Mouse (Mus musculus) midbrain, embryonic 16.5 days (tissue): ENCODE measurements around the gene Hist1h3i. TPM values are rescaled to one million over a fixed set of nuclear protein-coding genes. Genes with fewer than 3 reads are reported as not detected.
"Not testable (repeated sequence)": the region's sequence is repeated elsewhere in the genome, so short reads cannot be mapped to it uniquely, and the experiment has no call there.

Source experiments
- ATAC-seq: fragments of 200-750 bp; cut with Nextera tagmentation; 2 replicates; pipeline ENCODE4 v1.8.0; 2017; ENCODE audit warnings: moderate TSS enrichment
- H3K27ac ChIP-seq: fragments of 300-500 bp; sonication (generic); 2 replicates; pipeline ENCODE4 v1.5.1; 2014; ENCODE audit warnings: mild to moderate bottlenecking, low read length, mixed read lengths
- H3K27me3 ChIP-seq: fragments of 300-500 bp; sonication (generic); 2 replicates; pipeline ENCODE4 v1.6.1; 2014; ENCODE audit warnings: low read depth, low read length, mixed read lengths; ENCODE audit not compliant: control insufficient read depth, insufficient read depth
- H3K36me3 ChIP-seq: fragments of 300-500 bp; sonication (generic); 2 replicates; pipeline ENCODE4 v1.6.1; 2014; ENCODE audit warnings: mild to moderate bottlenecking, low read length, moderate library complexity, mixed read lengths; ENCODE audit not compliant: control insufficient read depth, insufficient read depth
- H3K4me1 ChIP-seq: fragments of 300-500 bp; sonication (generic); 2 replicates; pipeline ENCODE4 v1.6.1; 2014; ENCODE audit warnings: mild to moderate bottlenecking, low read length, mixed read lengths; ENCODE audit not compliant: control insufficient read depth, insufficient read depth
- H3K4me2 ChIP-seq: fragments of 300-500 bp; sonication (generic); 2 replicates; pipeline ENCODE4 v1.6.1; 2014; ENCODE audit warnings: mild to moderate bottlenecking, low read length, mixed read lengths
- H3K4me3 ChIP-seq: fragments of 300-500 bp; sonication (generic); 2 replicates; pipeline ENCODE4 v1.5.1; 2014; ENCODE audit warnings: low read depth, mild to moderate bottlenecking, low read length, moderate library complexity, mixed read lengths
- H3K9ac ChIP-seq: fragments of 300-500 bp; sonication (generic); 2 replicates; pipeline ENCODE4 v1.6.1; 2014; ENCODE audit warnings: low read depth, low read length, mixed read lengths
- H3K9me3 ChIP-seq: fragments of 300-500 bp; sonication (generic); replicated peaks from 2 replicates; pipeline ENCODE4 v1.6.1; 2014; ENCODE audit warnings: mild to moderate bottlenecking, low read length, mixed read lengths; ENCODE audit not compliant: control insufficient read depth, poor library complexity, severe bottlenecking
- WGBS: fragments of 180-500 bp; shearing (Covaris S2); extraction: QIAGEN DNeasy Blood & Tissue Kit; methylation state at CpG from one replicate; pipeline ENCODE4 v1.1.7; 2014; 5-methylcytosine and 5-hydroxymethylcytosine counted together
- polyA plus RNA-seq: library from polyadenylated mRNA; unstranded; fragments of >200 nt; fragmentation: Nextera tagmentation; extraction: Ambion mirVana; gene quantifications from 2 replicates; pipeline ENCODE4 v1.2.1, GENCODE M21; 2015

The Hist1h3i gene
- polyA plus RNA-seq, 1 experiment from 2014 or later = 13.1 TPM

- Histone ChIP-seq H3K4me3 (peak overlapping the region; percentile 37), H3K9ac (peak overlapping the region; percentile 60; the same call in 1 of the 2 replicates), H3K9me3 (no peaks in the 10 kb centered on the region), H3K27me3 (no peaks in the 10 kb centered on the region), H3K4me2 (peak overlapping the region; percentile 64), H3K36me3 (no peaks in the 10 kb centered on the region), H3K4me1 (peaks cover 25% of the 10 kb centered on the region), H3K27ac (peak overlapping the region; percentile 70)
- 2% methylated on average over 8 of the region's 8 CpGs for WGBS
- ATAC-seq = no peak
Observed at GRCm38 (mm10) chr13:21786189-21786898, 3.2 kb upstream of the Hist1h3i start.

GRCm38 (mm10) chr13:21784311-21784710 is 1.1 kb upstream of the Hist1h3i start:
- Histone ChIP-seq H3K4me2 (no peak overlapping the region), H3K36me3 (no peaks in the 10 kb centered on the region), H3K27me3 (no peaks in the 10 kb centered on the region; the same call in 1 of the 2 replicates), H3K4me3 (no peak overlapping the region), H3K4me1 (peaks cover 31% of the 10 kb centered on the region), H3K27ac (no peak overlapping the region), H3K9ac (no peak overlapping the region), H3K9me3 (no peaks in the 10 kb centered on the region)
- WGBS = 19% methylated on average over 6 of the region's 6 CpGs
- ATAC-seq = no peak

- Histone ChIP-seq H3K27ac (0 out of 2 replicates have a peak overlapping the region, but pooled peaks have one; percentile 2), H3K36me3 (no peaks in the 10 kb centered on the region), H3K4me2 (peak overlapping the region; percentile 87), H3K4me3 (peak overlapping the region; percentile 37), H3K4me1 (peaks cover 31% of the 10 kb centered on the region), H3K27me3 (no peaks in the 10 kb centered on the region; the same call in 1 of the 2 replicates), H3K9me3 (no peaks in the 10 kb centered on the region), H3K9ac (no peak overlapping the region)
- no peak for ATAC-seq
- 2% methylated on average over 9 of the region's 9 CpGs for WGBS
Observed at GRCm38 (mm10) chr13:21783734-21784161, 578 bp upstream of the Hist1h3i start.

GRCm38 (mm10) chr13:21782361-21783254 is 562 bp downstream of the Hist1h3i start:
- under 1% methylated on average over 12 of the region's 35 CpGs for WGBS
- not testable (repeated sequence) for H3K36me3 ChIP-seq, H3K27me3 ChIP-seq, H3K9me3 ChIP-seq, ATAC-seq
- Histone ChIP-seq H3K4me3 (peak overlapping the region; percentile 41), H3K9ac (peak overlapping the region; percentile 64), H3K27ac (peak overlapping the region; percentile 69; the same call in 1 of the 2 replicates), H3K4me2 (peak overlapping the region; percentile 87), H3K4me1 (peaks cover 26% of the 10 kb centered on the region)

- Histone ChIP-seq H3K4me3 (no peak overlapping the region), H3K9ac (no peak overlapping the region), H3K9me3 (no peaks in the 10 kb centered on the region), H3K4me2 (no peak overlapping the region), H3K4me1 (peaks cover 26% of the 10 kb centered on the region), H3K36me3 (no peaks in the 10 kb centered on the region), H3K27ac (no peak overlapping the region), H3K27me3 (no peaks in the 10 kb centered on the region; the same call in 1 of the 2 replicates)
- ATAC-seq = no peak
- WGBS = 98% methylated on average over 1 of the region's 1 CpGs
Observed at GRCm38 (mm10) chr13:21781639-21782038, 1.5 kb downstream of the Hist1h3i start.

GRCm38 (mm10) chr13:21781021-21781555 is 2.1 kb downstream of the Hist1h3i start:
- H3K4me3 ChIP-seq = no peak overlapping the region
- no peaks in the 10 kb centered on the region for H3K9me3 ChIP-seq
- 44% methylated on average over 6 of the region's 6 CpGs for WGBS
- H3K4me2 ChIP-seq = peak overlapping the region; percentile 84; the same call in 1 of the 2 replicates
- no peak overlapping the region for H3K27ac ChIP-seq
- H3K9ac ChIP-seq = no peak overlapping the region
- peaks cover 22% of the 10 kb centered on the region for H3K4me1 ChIP-seq
- no peaks in the 10 kb centered on the region; the same call in 1 of the 2 replicates for H3K27me3 ChIP-seq
- no peaks in the 10 kb centered on the region for H3K36me3 ChIP-seq
- ATAC-seq = no peak

- no peaks in the 10 kb centered on the region for H3K9me3 ChIP-seq
- H3K4me3 ChIP-seq = peak within 1 kb of the TSS; percentile 42
- H3K9ac ChIP-seq = peak within 1 kb of the TSS; percentile 25
- H3K27me3 ChIP-seq = no peaks in the 10 kb centered on the region; the same call in 1 of the 2 replicates
- ATAC-seq = peak; percentile 11; the same call in 1 of the 2 replicates
- peaks cover 21% of the 10 kb centered on the region for H3K4me1 ChIP-seq
- peak within 1 kb of the TSS; percentile 76 for H3K27ac ChIP-seq
- peak within 1 kb of the TSS; percentile 84 for H3K4me2 ChIP-seq
- WGBS = under 1% methylated on average over 44 of the region's 44 CpGs
- H3K36me3 ChIP-seq = no peaks in the 10 kb centered on the region
Observed at GRCm38 (mm10) chr13:21779767-21780731, 3.1 kb downstream of the Hist1h3i start, which contains the start of gene Hist1h1b. Hist1h1b (minus strand) TSS chr13:21780625.
